ENCODE assay signal across 12 mouse cellular contexts in the genomic region with DNA sequence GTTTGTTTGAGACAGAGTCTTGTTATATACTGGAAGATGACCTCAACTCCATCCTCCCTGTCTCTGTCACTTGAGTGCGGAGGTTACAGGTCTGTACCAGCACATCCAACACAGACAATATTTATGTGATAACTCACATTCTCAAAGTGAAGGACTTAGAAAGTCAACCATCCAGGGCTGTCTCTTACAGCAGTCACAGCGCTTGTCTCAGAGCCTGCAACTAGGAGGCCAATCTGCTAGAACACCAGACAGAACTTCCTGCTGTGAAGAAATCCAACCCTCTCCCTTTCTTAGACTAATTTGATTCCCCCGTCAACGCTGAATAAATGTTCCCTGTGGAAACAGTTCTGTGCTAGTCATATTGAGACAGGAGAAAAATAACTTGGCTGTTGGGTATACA. TPM values are rescaled to one million over a fixed set of nuclear protein-coding genes. Genes with fewer than 3 reads are reported as not detected.
DNase-seq lines count a peak whose midpoint lies in the region; ATAC-seq and TF ChIP-seq lines count a peak whose summit lies in the region.
"Had no signal": no experiment of that assay in that cellular context is flagged by ENCODE, and none has a peak within 500 bp of the region (broad histone marks: within the 10 kb centered on the region; RNA-seq: fewer than 3 reads in every experiment).

No protein-coding gene starts in this region.

- H3K27ac ChIP-seq in forebrain, postnatal 0 days (ENCODE audit: low read depth, low read length), result no peak overlapping the region
- H3K27ac ChIP-seq in forebrain, embryonic 15.5 days (replicated peaks), result no peak overlapping the region
- H3K27ac ChIP-seq in kidney, postnatal 0 days, result peak overlapping the region; percentile 76
- H3K27ac ChIP-seq in liver, embryonic 12.5 days, result peak overlapping the region; percentile 75
- H3K27ac ChIP-seq: hindbrain, embryonic 12.5 days; neural tube, embryonic 13.5 days had no signal

- H3K27me3 ChIP-seq in forebrain, postnatal 0 days (ENCODE audit: insufficient read depth, low read length), result no peaks in the 10 kb centered on the region
- no peaks in the 10 kb centered on the region for H3K27me3 ChIP-seq in forebrain, embryonic 15.5 days
- no peaks in the 10 kb centered on the region for H3K27me3 ChIP-seq in kidney, postnatal 0 days (ENCODE audit: insufficient read depth, low read length)
- H3K27me3 ChIP-seq in liver, embryonic 12.5 days (replicated peaks), result no peaks in the 10 kb centered on the region
- H3K27me3 ChIP-seq: hindbrain, embryonic 12.5 days; neural tube, embryonic 13.5 days had no signal

- DNase-seq in forebrain, postnatal 0 days, result no peak
- no peak for DNase-seq in kidney, postnatal 0 days (ENCODE audit: low spot score)
- no peak for DNase-seq in kidney, adult 8-10 months
- peak; percentile 48 for DNase-seq in CD4-positive helper T cell, adult 2 months (ENCODE audit: low read depth, low spot score)
- DNase-seq in spleen, adult 18-20 months, result no peak
- DNase-seq in adrenal gland, postnatal 14 days, result no peak
- DNase-seq: layer of hippocampus, adult 9-11 months; lung, postnatal 10 days had no signal

- peak; percentile 23; the same call in 1 of the 2 replicates for ATAC-seq in forebrain, postnatal 0 days
- no peak for ATAC-seq in forebrain, embryonic 15.5 days (replicated peaks)
- no peak for ATAC-seq in kidney, postnatal 0 days (replicated peaks; ENCODE audit: low FRiP score, low read depth)
- ATAC-seq in liver, embryonic 12.5 days, result no peak

- H3K4me2 ChIP-seq in forebrain, postnatal 0 days (ENCODE audit: low read depth), result no peak overlapping the region
- H3K4me2 ChIP-seq in forebrain, embryonic 15.5 days (replicated peaks), result no peak overlapping the region
- H3K4me2 ChIP-seq in kidney, postnatal 0 days (ENCODE audit: low read length), result no peak overlapping the region
- H3K4me2 ChIP-seq in liver, embryonic 12.5 days, result peak overlapping the region; percentile 69
- H3K4me2 ChIP-seq: hindbrain, embryonic 12.5 days; neural tube, embryonic 13.5 days had no signal

- no peak for TF ChIP-seq CTCF in forebrain, postnatal 0 days (IDR thresholded peaks at IDR 0.05; ENCODE audit: low read depth)
- no peak for TF ChIP-seq CTCF in kidney, postnatal 0 days (IDR thresholded peaks at IDR 0.05; ENCODE audit: low read depth)

- 57% methylated on average over 4 of the region's 4 CpGs for WGBS in forebrain, postnatal 0 days
- 62% methylated on average over 4 of the region's 4 CpGs for WGBS in forebrain, embryonic 15.5 days
- WGBS in kidney, postnatal 0 days, result 78% methylated on average over 4 of the region's 4 CpGs
- WGBS in liver, embryonic 12.5 days (ENCODE audit: insufficient replicate concordance), result 26% methylated on average over 4 of the region's 4 CpGs

- H3K9me3 ChIP-seq in forebrain, postnatal 0 days (ENCODE audit: low read length), result no peaks in the 10 kb centered on the region
- no peaks in the 10 kb centered on the region for H3K9me3 ChIP-seq in forebrain, embryonic 15.5 days
- no peaks in the 10 kb centered on the region for H3K9me3 ChIP-seq in kidney, postnatal 0 days (replicated peaks; ENCODE audit: low read length)
- H3K9me3 ChIP-seq in liver, embryonic 12.5 days (replicated peaks), result no peaks in the 10 kb centered on the region
- H3K9me3 ChIP-seq: hindbrain, embryonic 12.5 days; neural tube, embryonic 13.5 days had no signal

- no peaks in the 10 kb centered on the region for H3K36me3 ChIP-seq in forebrain, postnatal 0 days (ENCODE audit: insufficient read depth)
- H3K36me3 ChIP-seq in forebrain, embryonic 15.5 days, result no peaks in the 10 kb centered on the region
- no peaks in the 10 kb centered on the region for H3K36me3 ChIP-seq in kidney, postnatal 0 days (ENCODE audit: insufficient read depth, low read length)
- H3K36me3 ChIP-seq in liver, embryonic 12.5 days, result no peaks in the 10 kb centered on the region
- H3K36me3 ChIP-seq: hindbrain, embryonic 12.5 days; neural tube, embryonic 13.5 days had no signal

- 0 out of 2 replicates have a peak, but pooled peaks cover 7% of the 10 kb centered on the region for H3K4me1 ChIP-seq in forebrain, postnatal 0 days (ENCODE audit: insufficient read depth)
- H3K4me1 ChIP-seq in forebrain, embryonic 15.5 days, result peaks cover 21% of the 10 kb centered on the region
- H3K4me1 ChIP-seq in kidney, postnatal 0 days (replicated peaks; ENCODE audit: insufficient read depth, low read length), result no peaks in the 10 kb centered on the region
- H3K4me1 ChIP-seq in liver, embryonic 12.5 days, result peaks cover 57% of the 10 kb centered on the region
- H3K4me1 ChIP-seq: hindbrain, embryonic 12.5 days had no signal

- no peak overlapping the region for H3K9ac ChIP-seq in forebrain, postnatal 0 days
- no peak overlapping the region for H3K9ac ChIP-seq in forebrain, embryonic 15.5 days (replicated peaks)
- H3K9ac ChIP-seq in kidney, postnatal 0 days (ENCODE audit: low read depth, low read length), result no peak overlapping the region
- no peak overlapping the region for H3K9ac ChIP-seq in liver, embryonic 12.5 days
- H3K9ac ChIP-seq: hindbrain, embryonic 12.5 days; neural tube, embryonic 13.5 days had no signal

- no peak overlapping the region for H3K4me3 ChIP-seq in forebrain, postnatal 0 days (ENCODE audit: low read depth, low read length)
- H3K4me3 ChIP-seq in forebrain, embryonic 15.5 days, result no peak overlapping the region
- H3K4me3 ChIP-seq in kidney, postnatal 0 days (replicated peaks; ENCODE audit: low read depth, low read length), result no peak overlapping the region
- no peak overlapping the region for H3K4me3 ChIP-seq in liver, embryonic 12.5 days
- H3K4me3 ChIP-seq: hindbrain, embryonic 12.5 days; neural tube, embryonic 13.5 days had no signal

RNA-seq across cellular contexts. Expression of a gene that starts 37.4 kb away (rescaled TPM):
- 119 and 149 TPM in 2 replicates for total RNA-seq in forebrain, postnatal 0 days (2014; rRNA removed)
- polyA plus RNA-seq in forebrain, postnatal 0 days (2015; fragmentation: Nextera tagmentation; extraction: Ambion mirVana), result 39.2 and 46.8 TPM in 2 replicates
- 50.2 and 57.3 TPM in 2 replicates for polyA plus RNA-seq in forebrain, embryonic 15.5 days (2015; fragmentation: Nextera tagmentation; extraction: Ambion mirVana)
- polyA plus RNA-seq in kidney, postnatal 0 days (2015; fragmentation: Nextera tagmentation; extraction: Ambion mirVana), result 13.9 and 16.4 TPM in 2 replicates
- polyA plus RNA-seq in liver, embryonic 12.5 days (2016; fragmentation: Nextera tagmentation; extraction: Ambion mirVana), result 22.3 and 23.0 TPM in 2 replicates
- 31.4 and 33.2 TPM in 2 replicates for total RNA-seq in adrenal gland, postnatal 14 days (2021)

RNA-seq across cellular contexts. Expression of a gene that starts 41.9 kb away (rescaled TPM):
- total RNA-seq in forebrain, postnatal 0 days (2014; rRNA removed), result 3.2 and 4.8 TPM in 2 replicates
- 1.9 and 4.2 TPM in 2 replicates for polyA plus RNA-seq in forebrain, postnatal 0 days (2015; fragmentation: Nextera tagmentation; extraction: Ambion mirVana)
- 2.2 and 2.3 TPM in 2 replicates for polyA plus RNA-seq in forebrain, embryonic 15.5 days (2015; fragmentation: Nextera tagmentation; extraction: Ambion mirVana)
- 0.52 and 0.80 TPM in 2 replicates for polyA plus RNA-seq in kidney, postnatal 0 days (2015; fragmentation: Nextera tagmentation; extraction: Ambion mirVana)
- 0.12 TPM in 1 of 2 replicates, not detected in the other for polyA plus RNA-seq in liver, embryonic 12.5 days (2016; fragmentation: Nextera tagmentation; extraction: Ambion mirVana)
- 8.3 and 9.3 TPM in 2 replicates for total RNA-seq in adrenal gland, postnatal 14 days (2021)

Comparison
In these comparisons a context has a peak if more than half of its experiments do, and no peak if none do; other contexts are left out.
1. H3K27ac ChIP-seq: peak in kidney, postnatal 0 days (single experiment) and liver, embryonic 12.5 days (single experiment); none in forebrain, postnatal 0 days (single experiment) and forebrain, embryonic 15.5 days (single experiment).